Mouse (Mus musculus) midbrain, embryonic 13.5 days (tissue): ENCODE measurements at regions not wholly inside any gene's neighbourhood (a gene's known extent, or its start where the extent isn't known, plus 50 kb on each side); places are given as distances from the start of the nearest gene placed in this dataset.
A peak's percentile ranks its signal among the peaks of the same experiment; 100 is the strongest.

ENCODE experiments used
- ATAC-seq: fragments of 200-750 bp; cut with Nextera tagmentation; 2 replicates; pipeline ENCODE4 v1.8.0; 2017; ENCODE audit warnings: mild to moderate bottlenecking, moderate TSS enrichment, moderate library complexity
- H3K27ac ChIP-seq: fragments of 300-500 bp; sonication (generic); 2 replicates; pipeline ENCODE4 v1.5.1; 2015; ENCODE audit warnings: inconsistent platforms, mild to moderate bottlenecking, moderate library complexity
- H3K27me3 ChIP-seq: fragments of 300-500 bp; sonication (generic); 2 replicates; pipeline ENCODE4 v1.6.1; 2015; ENCODE audit warnings: mild to moderate bottlenecking, inconsistent platforms
- H3K36me3 ChIP-seq: fragments of 300-500 bp; sonication (generic); 2 replicates; pipeline ENCODE4 v1.6.1; 2015; ENCODE audit warnings: mild to moderate bottlenecking, inconsistent platforms
- H3K4me1 ChIP-seq: fragments of 300-500 bp; sonication (generic); replicated peaks from 2 replicates; pipeline ENCODE4 v1.6.1; 2015; ENCODE audit warnings: inconsistent platforms
- H3K4me2 ChIP-seq: fragments of 300-500 bp; sonication (generic); replicated peaks from 2 replicates; pipeline ENCODE4 v1.6.1; 2015; ENCODE audit warnings: moderate library complexity, mild to moderate bottlenecking, inconsistent platforms
- H3K4me3 ChIP-seq: fragments of 300-500 bp; sonication (generic); replicated peaks from 2 replicates; pipeline ENCODE4 v1.5.1; 2015; ENCODE audit warnings: mild to moderate bottlenecking, inconsistent platforms
- H3K9ac ChIP-seq: fragments of 300-500 bp; sonication (generic); replicated peaks from 2 replicates; pipeline ENCODE4 v1.6.1; 2015; ENCODE audit warnings: mild to moderate bottlenecking, inconsistent platforms
- H3K9me3 ChIP-seq: fragments of 300-500 bp; sonication (generic); 2 replicates; pipeline ENCODE4 v1.6.1; 2016; ENCODE audit warnings: mild to moderate bottlenecking, inconsistent platforms
- WGBS: fragments of 180-500 bp; shearing (Covaris S2); methylation state at CpG from one replicate; pipeline ENCODE4 v1.1.7; 2015; 5-methylcytosine and 5-hydroxymethylcytosine counted together

DNA sequence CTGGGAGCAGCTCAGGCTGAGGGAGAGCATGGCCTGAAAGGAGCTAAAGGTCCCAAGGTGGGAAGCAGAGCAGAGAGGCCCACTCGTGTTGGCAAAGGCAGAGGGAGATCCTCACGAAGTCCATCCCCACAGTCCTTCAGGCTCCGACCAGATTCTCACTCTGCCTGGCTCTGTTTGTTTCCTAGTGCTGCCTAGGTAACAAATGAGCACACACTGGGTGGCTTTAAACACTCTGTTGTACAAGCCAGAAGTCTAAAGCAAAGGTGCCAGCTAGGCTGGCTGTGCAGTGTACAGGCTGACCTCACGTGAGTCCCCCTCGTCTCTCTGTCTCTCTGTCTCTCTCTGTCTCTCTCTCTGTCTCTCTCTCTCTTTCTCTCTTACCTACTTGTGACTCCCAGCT is 274.9 kb upstream of the Zmiz1 start:
- H3K9me3 ChIP-seq, result no peaks in the 10 kb centered on the region
- H3K27ac ChIP-seq, result no peak overlapping the region; the same call in 1 of the 2 replicates
- ATAC-seq, result no peak
- H3K4me2 ChIP-seq, result no peak overlapping the region
- H3K9ac ChIP-seq, result no peak overlapping the region
- H3K36me3 ChIP-seq, result no peaks in the 10 kb centered on the region
- 73% methylated on average over 5 of the region's 5 CpGs for WGBS
- no peak overlapping the region for H3K4me3 ChIP-seq
- peaks cover 44% of the 10 kb centered on the region for H3K4me1 ChIP-seq
- H3K27me3 ChIP-seq, result no peaks in the 10 kb centered on the region

DNA sequence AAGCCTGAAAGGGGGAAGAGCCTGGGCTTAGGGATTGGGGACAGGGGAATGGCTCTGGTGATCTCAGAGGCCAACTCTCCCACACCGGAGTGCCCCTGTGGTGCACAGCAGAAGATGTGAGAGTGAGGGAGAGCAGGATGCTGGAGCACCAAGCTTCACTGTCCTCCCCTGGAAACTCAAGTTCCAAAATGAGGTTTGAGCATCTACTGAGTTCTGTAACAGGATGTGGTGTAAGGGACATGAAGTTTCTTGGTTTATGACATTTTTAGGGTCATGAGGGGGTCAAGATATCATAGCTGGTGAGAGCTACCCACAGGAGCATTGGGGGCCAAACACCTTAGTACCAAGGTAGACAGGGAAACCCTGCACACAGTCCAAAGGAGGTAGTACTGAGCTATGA is 274.1 kb upstream of the Zmiz1 start:
- H3K4me3 ChIP-seq, result no peak overlapping the region
- H3K27me3 ChIP-seq, result no peaks in the 10 kb centered on the region
- no peak overlapping the region for H3K9ac ChIP-seq
- WGBS, result 70% methylated on average over 1 of the region's 1 CpGs
- H3K4me1 ChIP-seq, result peaks cover 36% of the 10 kb centered on the region
- no peaks in the 10 kb centered on the region for H3K9me3 ChIP-seq
- no peaks in the 10 kb centered on the region for H3K36me3 ChIP-seq
- no peak overlapping the region for H3K4me2 ChIP-seq
- no peak for ATAC-seq
- H3K27ac ChIP-seq, result peak overlapping the region; percentile 88; the same call in 1 of the 2 replicates

DNA sequence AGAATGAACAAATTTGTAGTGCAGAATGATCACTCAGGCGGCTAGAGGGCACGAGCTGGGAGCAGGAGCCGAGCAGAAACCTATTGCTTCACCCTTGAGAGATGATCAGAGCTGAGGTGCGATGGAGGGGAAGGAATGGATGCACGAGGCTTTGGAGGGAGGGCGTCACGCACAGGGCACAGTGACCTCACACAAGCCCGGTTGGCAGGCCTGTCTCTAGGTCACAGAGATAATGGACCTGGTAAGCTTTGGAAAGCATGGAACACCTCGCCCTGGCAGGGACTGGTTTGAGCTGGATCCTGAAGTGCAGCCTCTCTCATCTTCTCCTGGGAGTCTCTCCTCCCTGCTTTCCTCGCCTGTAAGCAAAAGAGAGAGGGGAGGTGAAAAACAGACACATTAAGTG is 273.4 kb upstream of the Zmiz1 start:
- no peak overlapping the region for H3K4me3 ChIP-seq
- ATAC-seq, result peak; percentile 72
- 0 out of 2 replicates have a peak overlapping the region, but pooled peaks have one; percentile 10 for H3K4me2 ChIP-seq
- no peaks in the 10 kb centered on the region for H3K27me3 ChIP-seq
- H3K36me3 ChIP-seq, result no peaks in the 10 kb centered on the region
- H3K9me3 ChIP-seq, result no peaks in the 10 kb centered on the region
- WGBS, result 28% methylated on average over 10 of the region's 10 CpGs
- peak overlapping the region; percentile 88 for H3K27ac ChIP-seq
- no peak overlapping the region for H3K9ac ChIP-seq
- H3K4me1 ChIP-seq, result peaks cover 29% of the 10 kb centered on the region

DNA sequence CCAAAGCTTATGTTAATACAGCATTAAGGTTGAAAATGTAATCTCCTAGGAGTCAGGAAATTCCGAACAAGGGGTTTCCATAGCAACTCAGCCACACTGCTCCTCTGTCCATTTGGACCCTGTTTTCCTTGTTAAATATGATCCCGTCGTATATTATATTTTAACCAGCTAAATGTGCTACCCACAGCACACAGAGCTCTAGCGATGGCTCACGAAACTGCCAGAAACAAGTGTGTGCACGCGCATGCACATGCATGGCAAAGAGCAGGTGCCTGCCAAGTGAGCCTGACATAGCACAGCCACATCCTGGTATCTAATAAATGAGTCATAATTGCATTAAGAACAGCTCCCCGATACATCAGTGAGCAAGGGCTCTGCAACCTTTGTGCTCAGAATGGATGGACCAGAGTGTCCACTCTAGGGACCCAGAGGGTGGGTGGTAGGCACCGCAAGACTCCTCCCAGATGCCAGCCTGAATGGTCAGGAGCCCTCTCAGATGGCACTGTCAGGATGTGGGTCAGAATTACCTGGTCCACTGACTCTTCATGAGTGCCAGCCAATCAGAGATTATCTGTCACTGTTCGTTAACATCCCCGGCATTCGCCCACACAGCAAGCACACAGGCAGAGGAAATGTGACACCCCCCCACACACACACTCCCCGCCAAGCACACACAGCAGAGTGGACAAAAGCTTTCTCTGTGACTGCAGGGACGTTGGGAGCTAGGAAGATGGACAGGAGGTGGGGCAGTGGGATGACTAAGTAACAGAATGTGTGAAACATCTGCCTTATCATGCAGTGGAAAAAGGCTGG is 272.8 kb upstream of the Zmiz1 start:
- Histone ChIP-seq H3K4me3 (no peak overlapping the region), H3K9ac (0 out of 2 replicates have a peak overlapping the region, but pooled peaks have one; percentile 5), H3K27me3 (no peaks in the 10 kb centered on the region), H3K9me3 (no peaks in the 10 kb centered on the region), H3K4me1 (peaks cover 26% of the 10 kb centered on the region), H3K4me2 (0 out of 2 replicates have a peak overlapping the region, but pooled peaks have one; percentile 10), H3K27ac (peak overlapping the region; percentile 88), H3K36me3 (no peaks in the 10 kb centered on the region)
- WGBS, result 34% methylated on average over 14 of the region's 14 CpGs
- ATAC-seq, result peak; percentile 71

DNA sequence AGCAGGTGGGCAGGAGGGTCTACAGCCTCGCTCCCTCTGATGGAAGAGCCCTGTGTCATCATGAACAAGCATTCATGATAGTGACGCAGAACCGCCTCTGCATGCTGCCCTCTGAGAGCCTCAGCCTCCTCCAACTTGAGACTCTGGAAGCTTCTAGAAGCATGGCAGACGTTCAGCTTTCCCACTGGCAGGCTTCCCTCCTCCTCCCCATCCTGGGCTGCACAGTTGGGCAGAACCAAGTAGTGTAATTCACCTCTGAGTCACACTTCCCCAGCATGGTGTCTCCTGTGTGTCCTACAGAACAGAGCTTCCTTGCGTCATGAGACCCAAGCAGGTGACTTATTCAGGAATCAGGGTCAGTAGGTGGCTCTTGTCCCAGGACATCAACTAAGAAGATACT is 271.3 kb upstream of the Zmiz1 start:
- no peak overlapping the region for H3K4me2 ChIP-seq
- 95% methylated on average over 5 of the region's 5 CpGs for WGBS

DNA sequence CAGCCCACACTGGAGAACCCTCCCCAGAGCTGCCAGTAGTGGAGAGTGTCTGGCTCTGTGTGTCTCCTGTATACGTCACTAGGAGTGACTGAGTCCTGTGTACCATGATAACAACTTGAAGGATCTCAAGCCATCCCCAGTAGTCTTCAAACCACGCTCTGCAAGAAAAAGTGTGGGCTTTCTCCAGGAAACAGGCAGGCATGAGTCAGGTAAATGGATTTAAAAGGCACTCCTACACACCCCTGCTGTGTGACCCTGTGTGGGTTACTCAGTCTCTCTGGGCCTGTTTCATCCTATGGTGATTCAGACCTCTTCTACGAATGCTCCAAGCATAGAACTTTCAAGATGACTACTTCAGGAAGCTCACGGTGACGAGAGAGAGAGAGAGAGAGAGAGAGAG is 269.7 kb upstream of the Zmiz1 start:
- no peak for ATAC-seq

More for the DNA sequence above, 271.3 kb upstream of the Zmiz1 start:
- H3K4me3 ChIP-seq, result no peak overlapping the region
- H3K27me3 ChIP-seq, result no peaks in the 10 kb centered on the region
- no peak overlapping the region for H3K9ac ChIP-seq
- H3K4me1 ChIP-seq, result peaks cover 26% of the 10 kb centered on the region
- no peak for ATAC-seq
- no peak overlapping the region for H3K27ac ChIP-seq
- no peaks in the 10 kb centered on the region for H3K9me3 ChIP-seq
- no peaks in the 10 kb centered on the region for H3K36me3 ChIP-seq

DNA sequence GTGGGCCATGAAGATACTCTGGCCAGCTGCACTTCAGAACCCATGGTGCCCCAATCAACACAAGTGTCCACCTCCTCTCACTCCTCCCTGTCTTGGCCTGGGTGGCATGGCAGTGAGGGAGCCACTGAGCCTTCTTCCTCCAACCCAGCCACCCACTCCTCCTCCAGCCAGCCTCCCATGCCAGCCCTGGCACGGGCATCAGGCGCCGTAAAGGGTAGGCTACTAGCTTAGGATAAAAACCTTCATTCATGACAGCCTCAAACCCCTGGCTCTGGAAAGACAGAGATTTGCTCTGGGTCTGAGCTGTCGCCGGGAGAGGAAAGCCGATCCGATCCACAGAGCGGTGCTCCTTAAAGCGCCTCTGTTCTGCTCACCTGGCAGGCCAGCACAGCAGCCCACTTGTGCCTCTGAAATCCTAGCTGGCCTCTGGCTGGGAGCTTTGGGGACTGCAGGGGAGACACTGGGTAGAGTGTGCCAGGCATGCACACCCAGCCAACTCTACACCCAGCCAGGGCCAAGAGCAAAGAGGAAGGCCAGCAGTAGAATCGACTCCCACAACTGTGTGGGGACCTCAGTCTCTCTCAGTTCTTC is 268.2 kb upstream of the Zmiz1 start:
- Histone ChIP-seq H3K9ac (no peak overlapping the region), H3K27ac (no peak overlapping the region), H3K4me3 (no peak overlapping the region), H3K27me3 (no peaks in the 10 kb centered on the region), H3K9me3 (no peaks in the 10 kb centered on the region), H3K4me1 (peaks cover 14% of the 10 kb centered on the region), H3K4me2 (no peak overlapping the region), H3K36me3 (no peaks in the 10 kb centered on the region)
- ATAC-seq, result no peak
- 93% methylated on average over 10 of the region's 10 CpGs for whole genome bisulfite sequencing

More for the DNA sequence above, 269.7 kb upstream of the Zmiz1 start:
- 88% methylated on average over 5 of the region's 5 CpGs for WGBS
- no peak overlapping the region for H3K27ac ChIP-seq
- H3K27me3 ChIP-seq, result no peaks in the 10 kb centered on the region
- no peak overlapping the region for H3K4me3 ChIP-seq
- no peaks in the 10 kb centered on the region for H3K36me3 ChIP-seq
- peaks cover 26% of the 10 kb centered on the region for H3K4me1 ChIP-seq
- no peaks in the 10 kb centered on the region for H3K9me3 ChIP-seq
- no peak overlapping the region for H3K9ac ChIP-seq
- no peak overlapping the region for H3K4me2 ChIP-seq

DNA sequence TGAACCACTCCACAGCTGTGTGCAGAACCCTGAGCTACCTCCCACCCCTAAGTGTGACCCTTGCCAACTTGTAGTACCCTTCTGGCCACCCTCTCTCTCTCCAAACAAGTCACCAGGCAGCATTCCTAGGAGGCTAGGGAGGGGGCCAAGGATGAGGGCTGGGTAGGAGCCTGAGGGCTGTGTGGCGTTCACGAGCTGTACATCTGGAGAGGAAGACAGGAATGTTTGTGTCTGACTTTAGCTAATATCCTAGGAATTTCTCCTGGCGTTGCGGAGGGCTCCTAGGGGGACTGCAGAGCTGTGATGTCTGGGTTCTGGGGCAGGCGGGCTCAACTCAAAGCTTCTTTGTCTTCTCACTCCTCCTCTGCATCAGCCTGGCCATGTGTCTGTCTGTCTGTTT is 262.2 kb upstream of the Zmiz1 start:
- 68% methylated on average over 5 of the region's 5 CpGs for WGBS
- no peak overlapping the region for H3K27ac ChIP-seq
- ATAC-seq, result no peak
- no peaks in the 10 kb centered on the region for H3K36me3 ChIP-seq
- no peak overlapping the region for H3K9ac ChIP-seq
- H3K4me2 ChIP-seq, result no peak overlapping the region
- peaks cover 6% of the 10 kb centered on the region; the same call in 1 of the 2 replicates for H3K4me1 ChIP-seq
- H3K27me3 ChIP-seq, result no peaks in the 10 kb centered on the region
- no peaks in the 10 kb centered on the region for H3K9me3 ChIP-seq
- no peak overlapping the region for H3K4me3 ChIP-seq

DNA sequence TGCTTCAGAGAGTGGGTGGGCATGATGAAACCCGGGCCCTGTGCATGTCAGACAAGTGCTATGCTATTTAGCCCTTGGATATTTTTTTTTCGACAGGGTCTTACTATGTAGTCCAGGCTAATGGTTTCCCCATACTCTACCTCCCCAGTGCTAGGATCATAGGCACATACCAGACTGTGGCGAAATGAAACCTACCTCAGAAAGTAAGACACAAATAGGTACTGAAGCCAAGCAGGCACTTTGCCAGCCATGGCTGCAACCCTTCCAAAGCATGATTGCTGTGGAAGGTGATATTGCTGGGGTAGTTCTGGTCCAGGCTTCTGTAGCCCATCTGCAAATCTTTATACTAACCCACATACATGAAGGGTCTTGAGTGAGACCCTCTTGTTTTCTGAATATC is 259.1 kb upstream of the Zmiz1 start:
- Histone ChIP-seq H3K4me1 (peaks cover 6% of the 10 kb centered on the region; the same call in 1 of the 2 replicates), H3K9me3 (no peaks in the 10 kb centered on the region), H3K27ac (no peak overlapping the region), H3K4me2 (no peak overlapping the region), H3K4me3 (no peak overlapping the region), H3K27me3 (no peaks in the 10 kb centered on the region), H3K9ac (no peak overlapping the region), H3K36me3 (no peaks in the 10 kb centered on the region)
- WGBS, result 90% methylated on average over 3 of the region's 3 CpGs
- no peak for ATAC-seq

DNA sequence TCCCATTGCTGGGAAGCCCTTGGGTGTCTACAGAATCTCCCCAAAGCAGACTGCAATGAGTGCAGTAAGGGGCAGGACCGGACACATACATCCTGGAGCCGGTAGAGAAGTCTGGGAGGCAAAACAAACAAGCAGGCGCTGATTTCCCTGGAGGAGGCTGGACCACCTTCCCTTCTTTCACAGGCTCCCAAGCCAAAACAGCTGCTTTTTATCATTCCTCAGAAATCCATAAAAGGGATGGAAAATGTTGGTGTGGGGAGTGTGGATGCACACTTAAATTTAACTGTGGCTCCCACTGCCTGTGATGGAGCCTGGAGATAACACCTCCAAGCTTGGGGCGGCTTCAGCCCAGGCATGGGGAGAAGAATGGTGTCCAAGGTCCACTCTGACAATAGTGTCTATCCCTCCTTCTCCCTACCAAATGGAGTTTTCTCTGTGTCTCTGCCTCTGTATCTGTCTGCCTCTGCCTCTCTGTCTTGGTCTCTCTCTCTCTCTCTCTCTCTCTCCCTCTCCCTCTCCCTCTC is 258.3 kb upstream of the Zmiz1 start:
- ATAC-seq, result no peak

DNA sequence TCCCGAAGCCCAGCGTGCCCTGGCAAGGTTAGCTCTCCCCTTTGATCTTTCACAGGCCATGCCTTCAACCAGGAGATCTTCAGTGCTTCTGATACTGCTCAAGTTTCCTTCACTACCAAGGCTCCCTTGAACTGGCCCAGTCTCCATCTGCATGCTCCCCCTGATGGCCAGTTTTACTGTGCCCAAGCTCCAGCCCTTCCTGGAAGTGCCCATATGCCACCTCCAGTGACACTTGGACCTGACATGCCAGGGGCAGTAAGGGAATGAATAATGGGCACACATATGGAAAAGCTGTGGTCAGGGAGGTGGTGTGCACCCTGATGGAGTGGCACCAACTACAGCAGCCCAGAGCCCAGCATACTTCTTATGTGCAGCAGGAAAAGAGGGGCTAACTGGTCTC is 256.7 kb upstream of the Zmiz1 start:
- Histone ChIP-seq H3K4me1 (peaks cover 6% of the 10 kb centered on the region; the same call in 1 of the 2 replicates), H3K36me3 (no peaks in the 10 kb centered on the region), H3K27me3 (no peaks in the 10 kb centered on the region), H3K9ac (no peak overlapping the region), H3K4me2 (no peak overlapping the region), H3K9me3 (no peaks in the 10 kb centered on the region), H3K4me3 (no peak overlapping the region), H3K27ac (no peak overlapping the region)
- 87% methylated on average over 2 of the region's 2 CpGs for WGBS
- ATAC-seq, result no peak

More for the DNA sequence above, 258.3 kb upstream of the Zmiz1 start:
- no peaks in the 10 kb centered on the region for H3K9me3 ChIP-seq
- H3K27ac ChIP-seq, result no peak overlapping the region
- H3K36me3 ChIP-seq, result no peaks in the 10 kb centered on the region
- no peak overlapping the region for H3K9ac ChIP-seq
- peaks cover 6% of the 10 kb centered on the region; the same call in 1 of the 2 replicates for H3K4me1 ChIP-seq
- no peaks in the 10 kb centered on the region for H3K27me3 ChIP-seq
- no peak overlapping the region for H3K4me2 ChIP-seq
- no peak overlapping the region for H3K4me3 ChIP-seq
- WGBS, result 86% methylated on average over 4 of the region's 4 CpGs

DNA sequence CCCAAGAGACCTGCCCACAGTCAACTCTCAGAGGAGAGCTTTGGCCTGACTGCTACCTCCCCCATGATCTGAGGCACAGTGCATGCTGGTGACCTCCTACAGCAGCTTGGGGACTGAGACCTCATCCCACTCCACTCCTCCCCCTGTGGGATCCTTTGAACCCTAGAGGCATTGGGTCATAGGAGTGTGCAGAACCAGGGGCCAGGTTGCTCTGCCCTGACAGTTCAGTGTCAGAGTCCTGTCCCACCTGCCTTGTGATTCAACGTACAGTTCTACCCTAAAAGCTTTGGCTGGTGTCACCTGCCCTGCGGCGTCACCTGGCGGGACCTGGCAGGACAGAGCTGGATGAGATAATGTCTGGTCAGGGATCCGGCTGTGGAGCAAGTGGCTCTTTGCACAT is 254.9 kb upstream of the Zmiz1 start:
- Histone ChIP-seq H3K27ac (no peak overlapping the region), H3K9ac (no peak overlapping the region), H3K4me2 (no peak overlapping the region), H3K27me3 (no peaks in the 10 kb centered on the region), H3K36me3 (no peaks in the 10 kb centered on the region), H3K4me3 (no peak overlapping the region), H3K4me1 (peaks cover 11% of the 10 kb centered on the region; the same call in 1 of the 2 replicates), H3K9me3 (no peaks in the 10 kb centered on the region)
- 96% methylated on average over 5 of the region's 5 CpGs for whole genome bisulfite sequencing
- no peak for ATAC-seq
